Mouse (Mus musculus) c-Kit-positive CD71-positive TER-119-negative erythroid progenitor cells, embryonic 14.5 days (primary cell): ENCODE results near the gene Fxyd1.

Experiments
- DNase-seq: peaks from one replicate; pipeline ENCODE4 v3.0.0-alpha.2; 2013; ENCODE audit warnings: low read depth

Fxyd1 gene

DNA sequence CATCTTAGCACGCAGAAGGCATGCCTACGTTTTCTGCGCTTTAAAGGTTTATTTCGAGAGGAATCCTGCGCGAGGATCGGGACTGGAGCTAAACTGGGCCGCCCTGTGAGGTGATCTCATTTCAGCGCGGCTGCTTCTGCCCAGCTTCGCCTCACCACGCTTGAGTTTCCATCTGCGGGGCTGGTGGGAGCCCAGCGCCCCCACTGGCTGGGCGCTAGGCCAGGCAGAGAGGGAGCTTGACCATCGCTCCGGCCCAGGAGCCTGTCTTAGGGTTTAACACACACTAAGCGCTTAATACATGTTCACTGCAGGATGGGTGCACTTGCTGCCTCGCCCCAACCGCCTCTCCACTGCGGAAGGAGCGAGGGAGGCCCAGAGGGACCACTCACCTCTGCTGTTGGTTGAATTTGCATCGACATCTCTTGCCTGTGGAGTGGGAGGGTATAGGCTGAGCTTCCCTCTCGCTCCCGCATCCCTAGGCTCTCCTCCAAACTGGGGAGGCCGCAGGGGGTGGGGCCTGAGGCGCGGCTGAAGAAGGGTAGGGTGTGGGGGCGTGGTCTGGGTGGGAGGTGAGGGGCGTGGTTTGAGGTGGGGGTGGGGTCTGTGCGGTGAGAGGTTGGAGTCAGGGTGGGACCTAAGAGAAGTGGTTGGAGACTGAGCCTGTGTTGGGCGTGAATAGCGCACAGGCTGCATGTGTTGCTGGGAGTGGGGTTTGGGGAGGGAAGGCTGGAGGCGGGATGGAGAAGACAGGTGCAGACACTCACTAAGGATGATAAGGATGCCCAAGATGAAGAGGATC is 4.2 kb downstream of the Fxyd1 start:
- no peak for DNase-seq

DNA sequence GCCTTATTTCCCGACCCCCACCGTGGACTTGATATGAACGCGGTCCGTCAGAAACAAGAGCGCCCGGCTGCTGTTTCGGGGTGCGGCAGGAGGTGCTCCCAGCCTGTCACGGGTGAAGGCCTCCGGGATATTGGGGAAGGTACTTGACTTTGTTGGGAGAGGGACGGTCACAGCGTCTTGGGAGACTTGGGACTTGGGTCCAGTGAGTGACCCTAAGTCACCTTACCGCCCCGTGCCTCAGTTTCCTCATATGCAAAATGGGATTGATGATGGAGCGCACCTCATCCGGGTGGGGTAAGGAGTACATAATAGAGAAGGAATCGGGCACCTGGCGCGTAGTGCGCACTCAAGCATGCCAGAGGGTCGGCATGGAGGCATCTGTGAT is 4.8 kb downstream of the Fxyd1 start:
- no peak for DNase-seq

DNA sequence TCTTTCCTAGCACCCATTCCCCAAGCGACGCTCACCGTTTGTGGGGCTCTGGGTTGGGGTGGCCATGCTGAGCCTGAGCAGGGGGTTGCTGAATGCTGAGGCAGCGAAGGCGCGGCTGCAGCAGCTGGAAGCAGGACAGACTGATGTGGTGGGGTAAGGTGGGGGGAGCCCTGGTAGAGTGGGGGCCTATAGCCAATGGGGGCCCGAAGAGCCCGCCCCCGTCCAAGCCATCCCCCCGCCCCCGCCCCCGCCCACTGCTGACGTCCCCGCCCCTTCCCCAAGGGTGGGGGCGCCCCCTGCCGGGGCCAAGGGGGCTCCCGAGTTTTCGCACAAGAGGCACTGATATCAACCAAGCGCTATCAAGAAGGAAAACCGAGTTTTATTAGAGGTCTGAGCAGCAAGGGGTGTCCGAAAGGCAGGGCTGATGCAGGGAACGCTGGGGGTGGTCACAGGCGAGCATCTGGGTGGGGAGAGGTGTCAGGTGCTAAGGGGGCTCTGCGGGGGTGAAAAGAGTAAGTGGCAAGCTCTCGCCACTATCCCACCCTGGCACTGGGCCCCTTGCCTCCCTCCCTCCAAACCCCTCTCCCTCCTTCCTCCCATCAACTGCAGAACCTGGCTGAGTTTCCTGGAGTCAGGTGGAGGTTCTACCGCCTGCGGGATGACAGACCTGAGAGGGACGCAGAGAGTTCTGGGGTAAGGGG is 5.5 kb downstream of the Fxyd1 start, which contains the start of gene Fxyd7:
TSS of gene Fxyd7 (minus strand) at position 147 of the 701 bp plus-strand sequence.
- DNase-seq, result no peak

DNA sequence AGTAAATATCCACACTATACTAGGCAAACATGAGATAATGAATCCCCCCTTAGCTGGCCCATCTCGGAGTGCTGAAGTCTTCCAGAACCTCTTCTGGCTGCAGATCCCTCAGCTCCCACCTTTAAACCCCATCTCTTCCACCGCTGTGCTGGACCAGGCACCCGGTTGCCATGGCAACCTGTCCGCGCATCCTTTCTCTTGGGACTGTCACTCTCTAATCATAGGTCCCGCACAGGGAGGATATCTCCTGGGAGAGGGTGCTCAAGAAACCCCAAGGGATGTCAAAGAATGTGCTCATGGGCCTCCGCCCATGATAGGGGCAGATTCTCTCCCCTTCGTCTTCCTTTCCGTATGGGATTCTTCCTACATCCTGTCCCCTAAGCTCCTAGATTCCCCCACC is 6.1 kb downstream of the Fxyd1 start:
- no peak for DNase-seq

DNA sequence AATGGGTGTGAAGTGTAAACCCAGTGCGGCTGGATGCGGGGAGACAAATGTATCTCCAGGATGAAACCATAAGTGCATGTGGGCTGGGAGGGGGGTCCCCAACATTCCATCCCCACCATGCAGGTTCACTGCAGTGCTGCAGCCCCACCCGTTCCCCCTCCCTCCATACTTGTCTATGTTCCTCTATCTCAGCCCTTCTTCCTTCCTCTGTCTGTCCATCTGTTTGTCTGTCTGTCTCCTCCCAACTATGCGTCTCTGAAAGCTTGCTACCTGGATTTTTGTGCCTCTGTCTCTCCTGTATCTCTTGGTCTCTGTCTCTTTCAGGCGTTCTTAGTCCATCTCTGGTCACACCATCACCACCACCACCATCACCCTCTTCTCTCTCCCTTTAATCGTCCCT is 6.5 kb downstream of the Fxyd1 start:
- no peak for DNase-seq

DNA sequence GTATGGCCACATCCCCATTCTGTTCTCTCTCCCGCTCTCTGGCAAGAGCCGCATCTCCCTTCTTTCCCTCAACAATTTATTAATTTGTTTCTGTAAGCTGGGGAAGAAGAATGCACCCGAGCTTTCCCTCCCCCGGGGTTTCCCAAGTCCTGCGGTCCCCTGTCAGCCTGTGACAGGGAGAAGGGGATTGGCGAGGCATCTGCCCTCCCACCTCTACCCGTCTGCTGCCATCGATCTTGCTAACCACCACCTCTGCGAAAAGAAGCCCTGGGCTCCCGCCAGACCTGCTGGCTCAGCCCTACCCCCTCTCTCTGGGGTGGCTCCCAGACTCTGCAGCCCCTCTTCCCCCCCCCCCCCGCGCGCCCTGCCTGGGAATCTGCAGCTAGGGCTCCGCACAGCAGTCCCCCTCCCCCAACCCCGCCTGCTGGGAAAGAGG is 7.1 kb downstream of the Fxyd1 start:
- DNase-seq, result no peak

DNA sequence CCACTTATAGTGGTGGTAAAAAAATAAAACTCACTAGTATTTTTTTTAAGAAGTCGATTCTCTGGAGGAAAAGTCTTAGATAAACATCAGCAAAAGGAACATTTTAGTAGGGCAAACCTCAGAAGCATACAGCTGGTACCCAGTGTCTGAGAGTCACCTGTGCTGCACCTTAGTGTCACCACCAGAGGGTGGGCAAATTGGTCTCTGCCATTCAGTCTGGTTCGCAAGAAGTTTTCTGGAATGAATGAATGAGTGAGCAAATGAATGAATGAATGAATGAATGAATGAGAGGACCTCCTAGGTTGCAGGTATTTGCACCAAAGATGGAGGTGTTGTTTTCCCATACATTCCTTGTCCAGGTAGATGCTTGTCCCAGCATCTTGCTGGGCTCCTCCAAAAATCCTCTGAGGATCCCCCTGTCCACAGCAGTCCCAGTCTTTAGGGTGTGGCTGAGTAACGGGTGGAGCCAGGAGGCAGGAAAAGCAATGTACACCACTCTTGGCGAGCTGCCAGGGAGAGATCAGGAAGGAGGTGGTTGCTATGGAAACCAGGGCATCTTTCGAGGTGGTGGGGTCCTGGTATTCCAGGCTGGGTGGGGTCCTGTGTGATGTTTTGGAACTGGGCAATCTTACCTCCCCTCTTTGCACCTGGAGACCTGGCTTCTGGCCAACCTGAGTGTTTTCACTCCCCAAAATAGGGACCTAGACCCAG is 7.7 kb downstream of the Fxyd1 start:
- no peak for DNase-seq

DNA sequence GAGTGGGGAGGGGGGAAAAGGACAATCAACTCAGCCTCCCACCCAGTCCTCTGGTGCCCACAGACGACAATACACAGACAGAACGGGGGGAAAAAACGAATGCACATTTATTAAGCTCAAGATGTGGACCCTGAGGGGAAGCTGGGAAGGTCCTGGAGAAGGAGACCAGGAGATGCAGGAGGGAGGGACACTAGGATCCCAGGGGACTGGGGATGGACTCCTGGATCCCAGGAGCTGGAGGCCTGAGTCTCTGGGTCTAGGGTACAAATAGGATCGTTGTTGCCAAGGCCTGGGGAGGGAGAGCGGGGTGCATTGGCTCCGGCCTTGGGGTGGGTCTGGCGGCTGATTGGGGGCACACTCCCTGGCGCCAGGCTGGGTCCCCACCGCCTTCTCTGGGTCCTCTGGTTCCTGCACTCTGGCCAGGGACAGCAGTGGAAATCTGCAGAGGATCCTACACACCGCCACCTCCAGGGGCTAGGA is 14.5 kb downstream of the Fxyd1 start, which contains the start of gene Fxyd5:
TSS of gene Fxyd5 (minus strand) at position 51 of the 480 bp plus-strand sequence.
- DNase-seq, result no peak

DNA sequence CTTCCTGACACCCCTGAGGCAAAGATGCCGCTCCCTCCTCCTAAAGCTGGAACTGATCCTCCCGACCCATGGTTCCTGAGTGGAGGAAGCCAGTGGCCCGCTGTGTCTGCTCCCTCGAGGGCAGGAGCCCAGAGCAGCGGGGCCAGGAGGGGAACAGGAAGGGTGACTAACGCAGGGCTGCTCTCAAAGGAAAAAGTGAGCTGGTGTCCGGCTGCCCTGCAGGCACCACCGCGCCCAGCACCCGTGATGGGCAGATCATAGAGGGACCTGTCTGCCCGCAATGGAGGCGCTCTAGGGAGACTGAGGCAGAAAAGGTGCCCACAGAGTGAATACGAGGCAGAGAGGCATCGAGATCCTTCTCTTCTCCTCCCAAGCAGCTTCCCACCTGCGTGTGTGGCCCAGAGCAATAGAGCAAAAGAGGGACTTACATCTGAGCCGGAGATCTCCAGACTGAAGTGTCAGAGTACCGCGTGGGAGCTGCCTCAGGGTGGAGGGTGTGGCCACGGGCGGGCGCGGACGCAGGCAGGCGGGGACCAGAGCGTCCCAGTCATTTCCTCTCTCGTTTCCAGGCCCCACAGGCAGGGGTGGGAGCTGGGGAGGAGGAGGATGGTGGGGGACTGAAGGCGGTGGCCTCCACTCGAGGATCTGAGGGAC is 15.2 kb downstream of the Fxyd1 start:
- DNase-seq, result no peak

DNA sequence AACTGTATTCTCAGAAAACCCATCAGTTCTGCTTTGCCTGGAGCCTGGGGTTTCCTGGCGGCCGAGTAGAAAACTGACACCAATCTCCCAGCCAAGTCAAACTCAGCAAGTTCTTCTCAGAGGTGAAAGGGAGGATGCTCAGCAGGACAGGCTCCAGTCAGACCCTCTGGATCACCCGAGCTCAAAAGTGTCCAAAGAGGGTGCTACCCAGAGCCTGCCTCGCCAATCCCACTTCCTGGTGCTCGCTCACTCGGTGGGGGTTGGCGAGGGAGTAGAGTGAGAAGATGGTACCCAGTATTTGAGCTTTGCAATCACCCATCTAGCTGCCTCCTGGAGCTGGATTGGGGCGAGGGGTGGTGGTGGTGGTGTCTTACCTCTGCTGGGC is 16.0 kb downstream of the Fxyd1 start:
- no peak for DNase-seq

DNA sequence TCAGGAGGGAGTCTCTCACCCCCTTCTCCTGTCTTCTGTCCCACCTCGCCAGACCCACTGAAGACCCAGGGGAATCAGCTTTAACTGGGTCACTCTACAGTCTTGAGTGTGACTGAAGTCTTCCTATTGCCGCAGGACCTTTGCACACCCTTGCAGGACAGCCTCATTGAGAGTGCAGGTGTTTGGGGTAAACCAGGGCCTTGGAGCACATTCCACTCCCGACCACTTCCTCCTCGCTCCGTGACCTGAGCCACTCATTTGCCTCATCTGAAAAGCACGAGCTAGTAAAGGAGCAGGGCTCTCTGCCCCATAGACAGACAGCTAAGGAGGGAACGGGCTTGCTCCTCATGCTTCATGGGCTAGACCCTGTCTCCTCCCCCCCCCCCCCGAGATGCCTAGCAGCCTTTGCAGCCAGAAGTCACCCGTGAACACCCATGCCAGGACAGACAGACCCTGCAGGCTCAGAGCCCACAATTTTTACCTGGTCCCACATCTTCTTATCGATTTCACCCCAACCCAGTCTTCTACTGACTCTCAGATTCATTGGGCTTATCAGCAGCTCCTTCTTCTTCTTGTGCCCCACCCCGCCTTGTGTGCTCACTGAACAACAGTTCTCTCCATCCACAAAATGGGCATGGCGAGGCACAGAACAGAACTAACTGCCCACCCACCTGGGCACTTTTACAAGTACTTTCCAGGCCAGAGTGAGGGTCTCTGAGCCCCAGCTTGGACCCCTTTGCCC is 16.5 kb downstream of the Fxyd1 start:
- DNase-seq, result no peak

DNA sequence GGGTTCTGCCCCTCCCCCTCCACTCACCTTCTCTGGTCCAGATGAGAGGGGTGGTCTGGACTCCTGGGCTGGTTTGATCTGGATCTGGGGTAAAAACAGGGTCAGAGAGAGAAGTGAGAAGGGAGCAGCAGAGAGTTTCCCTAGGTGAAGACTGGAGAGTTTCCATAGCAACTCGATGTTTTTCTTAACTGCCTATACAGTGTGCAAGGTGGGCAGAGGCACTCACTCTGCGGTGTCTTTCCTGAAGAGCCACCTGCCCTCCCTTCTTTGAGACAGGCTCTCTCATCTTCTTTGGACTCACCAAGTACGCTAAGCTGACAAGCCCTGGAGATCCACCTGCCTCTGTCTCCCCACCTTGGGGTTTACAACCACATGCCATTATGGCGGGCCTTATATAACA is 18.0 kb downstream of the Fxyd1 start:
- DNase-seq, result no peak

DNA sequence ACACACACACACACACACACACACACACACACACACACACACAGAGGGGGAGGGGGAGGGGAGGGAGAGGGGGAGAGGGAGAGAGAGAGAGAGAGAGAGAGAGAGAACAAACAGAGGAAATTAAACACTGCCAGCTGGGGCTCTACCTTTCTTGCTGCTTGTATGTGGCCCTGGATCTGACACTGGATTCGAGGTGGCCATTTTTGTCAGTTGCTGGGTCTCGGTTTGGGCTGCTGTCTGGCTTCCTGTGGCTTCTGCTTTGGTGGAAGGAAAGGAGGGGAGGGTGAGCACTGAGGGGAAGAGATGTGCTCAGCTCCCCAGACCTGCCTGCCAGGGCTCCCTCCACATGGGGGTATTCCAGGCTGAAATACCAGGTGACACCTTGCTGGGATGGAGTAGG is 19.3 kb downstream of the Fxyd1 start:
- DNase-seq, result no peak

DNA sequence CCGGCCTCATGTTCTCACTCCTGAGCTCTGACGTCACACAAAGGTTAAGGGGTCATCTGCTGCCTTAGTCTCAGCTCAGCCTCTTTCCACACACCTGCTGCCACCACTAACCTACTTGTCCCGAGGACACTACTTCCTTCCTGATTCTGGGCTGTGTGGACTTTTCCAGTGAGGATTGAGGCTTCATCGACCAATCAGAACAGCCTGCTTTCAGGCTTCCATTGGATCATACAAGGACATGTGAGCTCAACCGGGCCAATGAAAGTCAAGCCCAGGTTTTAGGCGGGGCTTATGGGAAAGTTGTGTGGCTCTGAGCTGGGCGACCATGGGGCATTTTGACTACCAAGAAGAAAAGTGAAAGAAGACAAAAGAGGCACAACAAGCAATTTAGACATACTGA is 20.1 kb downstream of the Fxyd1 start:
- DNase-seq, result no peak

DNA sequence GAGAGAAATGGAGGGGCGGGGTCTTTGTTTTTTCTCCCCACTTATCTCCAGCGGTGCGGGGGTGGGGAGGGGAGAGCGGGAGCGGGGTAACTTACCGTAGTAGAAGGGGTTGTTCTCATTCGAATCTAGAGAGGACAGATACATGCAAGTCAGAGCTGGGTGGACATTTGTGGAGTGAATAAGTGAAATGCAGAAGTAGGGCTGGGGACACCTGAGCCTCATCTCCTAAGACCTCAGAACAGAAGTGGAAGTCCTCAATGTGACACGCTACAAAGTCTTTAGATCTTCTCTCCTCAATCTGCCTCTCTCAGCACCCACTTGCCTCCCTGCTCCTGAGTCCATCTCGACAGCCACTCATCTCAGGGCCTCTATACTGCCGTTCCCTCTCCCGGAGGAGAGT is 21.7 kb downstream of the Fxyd1 start:
- no peak for DNase-seq

DNA sequence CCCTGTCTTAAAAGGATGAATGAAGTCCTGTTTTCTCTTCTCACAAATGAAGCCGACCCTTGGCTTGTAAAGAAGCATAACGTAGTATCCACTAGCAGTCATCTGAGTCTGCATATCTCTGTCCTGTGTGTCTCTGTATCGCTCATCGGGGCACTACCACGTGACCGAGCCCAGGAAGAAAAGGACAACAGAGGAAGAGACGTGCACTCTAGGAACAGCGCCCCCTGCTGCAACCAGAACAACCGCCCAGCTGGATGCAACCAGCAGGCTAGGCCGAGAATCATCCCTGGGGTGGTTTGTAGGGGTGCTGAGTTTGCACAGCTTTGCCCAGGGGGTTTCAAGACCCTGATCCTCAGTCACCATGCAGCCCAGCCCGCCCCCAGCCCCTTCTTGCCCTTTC is 22.2 kb downstream of the Fxyd1 start:
- DNase-seq, result no peak

DNA sequence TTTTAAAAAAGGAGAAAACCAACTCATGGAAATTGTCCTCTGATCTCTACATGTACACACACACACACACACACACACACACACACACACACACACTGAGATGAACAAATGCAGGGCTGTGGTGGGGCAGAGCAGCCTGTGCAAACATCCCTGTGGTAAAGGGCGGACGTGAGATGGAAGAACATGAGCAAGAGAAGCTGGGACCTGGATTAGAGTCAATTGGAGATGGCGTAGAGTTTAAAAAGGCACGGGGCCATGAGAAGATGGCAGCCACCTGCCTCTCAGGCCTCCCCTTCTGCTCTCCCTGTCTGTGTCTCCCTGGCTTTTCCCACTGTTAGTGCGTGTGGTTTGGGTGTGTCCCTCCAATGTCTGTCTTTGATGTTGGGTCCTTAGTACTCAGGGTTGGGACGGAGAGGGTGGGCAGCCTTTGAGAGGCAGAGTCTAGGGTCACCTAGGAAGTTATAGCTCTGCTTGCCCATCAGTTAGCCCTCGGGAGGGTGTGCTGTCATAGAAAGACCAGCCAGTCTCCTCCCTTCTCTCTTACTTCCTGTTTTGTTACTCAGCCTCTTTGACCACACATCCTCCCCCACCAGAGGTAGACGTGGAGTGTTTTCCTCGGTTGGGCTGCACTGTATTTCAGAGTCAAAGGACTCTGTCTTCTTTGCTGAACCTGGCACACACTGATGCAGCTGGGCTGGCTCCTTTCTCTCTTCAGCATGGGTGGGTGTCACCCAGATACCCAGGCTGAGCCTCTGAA is 23.4 kb downstream of the Fxyd1 start:
- no peak for DNase-seq

DNA sequence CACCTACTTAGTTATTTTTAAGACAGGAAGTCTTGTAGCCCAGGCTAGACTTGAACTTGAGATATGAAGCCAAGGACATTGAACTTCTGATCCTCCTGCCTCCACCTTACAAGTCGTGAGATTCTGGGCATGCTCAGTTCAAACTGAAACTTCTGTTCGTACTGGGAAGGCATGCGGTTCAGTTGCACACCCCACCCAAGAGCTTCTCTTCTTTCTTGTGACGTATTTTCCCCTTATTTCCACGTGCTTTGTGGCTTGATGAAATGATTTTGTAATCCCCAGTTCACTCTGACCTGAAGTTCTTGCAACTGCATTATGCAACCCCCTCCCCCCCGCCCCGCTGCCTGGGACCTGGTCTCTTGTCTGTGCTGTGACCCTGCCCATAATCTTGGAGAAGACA is 25.3 kb downstream of the Fxyd1 start:
- DNase-seq, result no peak

DNA sequence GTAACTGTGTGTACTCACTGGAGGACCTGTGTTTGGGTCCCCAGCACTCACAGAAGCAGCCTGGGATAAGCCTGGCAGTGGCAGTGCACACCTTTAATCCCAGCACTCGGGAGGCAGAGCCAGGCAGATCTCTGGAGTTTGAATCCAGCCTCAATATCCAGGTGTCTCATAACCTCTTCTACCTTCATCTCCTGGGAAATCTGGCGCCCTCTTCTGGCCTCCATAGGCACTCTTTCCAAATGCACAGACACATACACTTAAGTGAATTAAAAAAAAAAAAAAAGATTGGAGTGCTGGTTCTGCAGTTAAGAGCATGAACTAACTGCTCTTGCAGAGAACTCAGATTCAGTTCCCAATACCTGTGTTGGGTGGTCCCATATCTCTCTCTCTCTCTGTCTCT is 26.3 kb downstream of the Fxyd1 start:
- DNase-seq, result no peak

DNA sequence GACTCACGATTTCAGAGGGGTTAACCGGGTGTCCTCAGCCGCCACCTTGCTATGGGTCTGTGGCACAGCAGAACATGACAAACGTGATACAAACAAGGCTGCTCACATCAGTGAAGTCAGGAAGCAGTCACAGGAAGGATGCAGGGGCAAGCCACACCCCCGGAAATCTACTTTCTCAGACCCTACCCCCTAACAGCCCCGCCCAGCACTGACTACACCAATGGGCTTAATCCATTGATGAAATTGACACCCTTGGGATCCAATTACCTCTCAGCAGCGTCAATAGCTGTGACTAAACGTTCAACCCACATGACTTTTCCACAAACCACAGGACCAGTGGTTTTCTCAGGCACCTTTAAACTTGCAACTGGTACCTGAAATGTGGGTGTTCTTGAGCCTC is 28.4 kb downstream of the Fxyd1 start:
- no peak for DNase-seq
